Mouse (Mus musculus): ENCODE results near the gene Adcy9.
"Not testable (repeated sequence)": the region's sequence is repeated elsewhere in the genome, so short reads cannot be mapped to it uniquely, and the experiment has no call there.

Adcy9 gene

DNA sequence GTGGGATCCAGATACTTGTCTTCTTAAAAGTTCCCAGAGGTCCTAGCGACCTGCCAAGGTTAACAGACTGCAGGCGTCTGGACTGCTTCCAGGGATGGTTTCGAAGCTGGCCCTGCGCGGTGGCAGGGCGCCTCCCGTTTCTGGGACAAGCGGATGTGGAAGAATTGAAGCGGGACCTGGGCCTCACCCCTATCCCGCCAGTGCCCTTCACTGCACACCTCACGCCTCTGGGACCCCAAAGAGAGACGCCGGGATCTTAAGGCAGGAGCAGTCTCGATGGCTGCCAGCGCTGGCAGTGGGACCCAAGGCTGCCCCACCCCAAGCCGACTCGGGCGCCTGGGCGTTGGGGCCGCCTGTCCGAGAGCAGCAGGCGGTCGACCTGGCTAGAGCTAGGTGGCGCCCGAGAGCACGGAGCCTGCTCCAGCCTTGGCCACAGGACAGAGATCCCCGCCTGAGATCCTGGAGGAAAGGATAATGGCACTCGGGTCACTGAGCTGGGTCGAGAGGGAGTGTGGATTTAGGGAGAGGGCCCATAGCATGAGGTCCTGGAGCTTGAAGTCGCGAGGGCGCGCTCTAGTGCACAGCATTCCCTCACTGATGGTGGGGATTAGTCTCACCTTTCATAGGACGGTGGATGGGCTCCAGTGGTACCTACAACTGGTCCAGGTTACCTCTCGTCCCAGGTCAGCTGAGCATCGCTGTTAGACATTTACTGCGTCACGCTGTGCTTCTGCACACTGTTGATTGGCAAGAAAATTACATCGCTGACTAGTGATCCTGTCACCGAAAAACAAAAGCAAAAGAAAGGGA is 152.2 kb downstream of the Adcy9 start:
- peak; percentile 88 to 90 for DNase-seq

DNA sequence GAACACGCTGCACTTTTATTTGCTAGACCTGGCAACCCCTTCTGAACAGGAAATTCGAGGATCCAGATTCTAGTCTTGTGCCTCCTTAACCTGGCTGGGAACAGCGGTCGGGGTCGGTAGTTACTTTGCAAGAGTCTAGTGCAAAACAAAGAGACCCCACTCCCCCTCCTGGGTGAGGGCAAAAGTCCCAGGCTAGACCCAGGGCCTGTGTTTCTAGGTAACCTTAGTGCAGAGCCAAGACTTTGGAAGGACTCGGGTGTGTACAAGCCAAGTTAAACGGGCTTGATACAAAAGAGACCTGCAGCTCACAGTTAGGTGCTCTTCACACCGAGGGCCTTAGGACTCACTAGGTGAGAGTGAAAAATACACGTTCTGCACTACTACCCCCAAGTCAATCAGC is 152.8 kb downstream of the Adcy9 start:
- peak in 1 of 2 experiments; percentile 16 for DNase-seq

DNA sequence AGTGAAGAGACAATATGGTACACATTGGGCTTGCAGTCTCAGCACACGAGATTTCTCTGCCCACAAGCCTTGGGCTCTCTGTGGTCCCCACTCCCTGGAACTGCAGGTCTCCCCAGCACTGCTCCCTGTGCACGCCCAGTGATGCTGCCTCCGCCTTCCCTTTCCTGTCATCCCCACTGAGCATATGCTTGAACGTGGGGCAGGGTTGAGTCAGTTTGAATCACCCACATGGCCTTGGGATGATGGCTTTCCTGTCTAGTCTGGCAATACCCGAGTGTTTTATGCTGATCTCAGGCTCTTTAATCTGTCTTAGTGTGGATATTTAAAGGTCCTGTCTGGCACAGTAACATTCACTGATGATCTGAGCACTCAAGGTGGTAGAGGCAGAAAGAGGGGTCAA is 154.9 kb downstream of the Adcy9 start:
- DNase-seq, result no peak

DNA sequence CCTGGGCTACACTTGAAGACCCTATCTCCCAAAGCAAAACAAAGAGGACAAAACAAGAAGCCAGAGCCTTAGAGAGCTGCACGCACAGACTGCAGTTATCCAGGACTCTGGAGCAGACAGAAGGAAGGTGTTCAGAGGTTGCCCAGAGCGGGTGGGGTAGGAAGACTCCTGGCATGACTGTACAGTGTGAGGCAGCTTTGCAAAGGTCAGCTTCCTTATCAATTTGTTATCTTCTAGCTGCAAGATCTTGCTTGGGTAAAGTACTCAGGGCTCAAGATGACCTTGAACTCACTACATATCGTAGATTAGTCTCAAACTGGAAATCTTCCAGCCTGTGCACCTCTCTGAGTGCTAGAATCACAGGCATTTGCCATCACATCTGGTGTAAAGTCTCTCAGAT is 156.8 kb downstream of the Adcy9 start:
- no peak for DNase-seq

DNA sequence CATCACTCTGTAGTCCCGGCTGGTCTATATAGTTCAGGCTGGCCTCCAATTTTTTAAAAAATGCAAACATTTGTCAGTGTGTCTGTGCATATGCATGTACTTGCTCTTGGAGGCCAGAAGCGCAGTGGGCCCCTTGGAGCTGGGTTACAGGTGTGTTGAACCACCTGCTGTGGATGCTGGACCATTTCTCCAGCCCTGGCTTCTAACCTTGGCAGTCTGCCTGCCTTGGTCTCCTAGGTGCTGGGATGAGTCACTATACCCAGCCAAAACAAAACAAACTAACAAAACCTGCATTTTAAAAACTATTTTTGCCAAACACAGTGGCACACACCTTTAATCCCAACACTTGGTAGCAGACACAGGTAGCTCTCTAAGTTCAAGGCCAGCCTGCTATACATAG is 162.8 kb downstream of the Adcy9 start:
- peak; percentile 26 to 38 for DNase-seq

DNA sequence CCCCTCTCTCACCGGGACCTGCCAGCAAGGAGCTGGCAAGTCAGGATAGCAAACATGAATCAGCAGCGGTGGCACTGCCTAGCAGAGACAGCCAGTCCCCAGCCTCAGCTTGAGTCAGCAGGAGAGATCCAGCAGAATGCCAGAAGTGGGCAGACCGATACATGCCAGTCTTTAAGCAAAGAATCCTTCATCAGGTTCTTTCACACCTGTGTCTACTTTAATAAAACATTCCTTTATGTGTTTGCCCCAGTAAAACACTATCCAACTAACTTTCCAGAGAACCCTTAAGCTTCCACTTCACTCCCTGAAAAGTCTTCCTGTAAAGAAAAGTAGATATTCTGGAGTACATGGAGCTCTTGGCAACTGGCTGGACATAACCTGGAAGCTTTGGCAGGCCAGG is 171.5 kb downstream of the Adcy9 start:
- no peak for DNase-seq

DNA sequence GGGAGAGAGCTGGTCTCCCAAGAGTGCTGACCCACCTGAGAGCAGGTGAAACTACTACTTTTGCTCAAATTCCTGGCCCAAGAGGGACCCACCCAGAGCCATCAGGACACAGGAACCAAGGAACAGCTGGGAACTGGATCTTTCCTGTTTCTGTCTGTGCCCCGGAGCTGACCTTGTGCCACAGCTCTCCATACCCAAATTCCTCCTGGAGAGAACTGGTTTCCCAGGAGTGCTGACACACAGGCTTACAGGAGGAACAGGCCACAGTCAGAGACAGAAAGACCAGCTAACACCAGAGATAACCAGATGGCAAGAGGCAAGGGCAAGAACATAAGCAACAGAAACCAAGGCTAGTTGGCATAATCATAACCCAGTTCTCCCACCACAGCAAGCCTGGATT is 175.1 kb downstream of the Adcy9 start:
- not testable (repeated sequence) for DNase-seq

Data from cerebellum, postnatal 10 days (tissue).